Mouse (Mus musculus): ENCODE data around the gene Spc25. TPM values are rescaled to one million over a fixed set of nuclear protein-coding genes. Genes with fewer than 3 reads are reported as not detected.

The Spc25 gene
- total and polyA plus RNA-seq, 2 experiments from 2014 or later = 8.7 to 12.9 TPM

DNA sequence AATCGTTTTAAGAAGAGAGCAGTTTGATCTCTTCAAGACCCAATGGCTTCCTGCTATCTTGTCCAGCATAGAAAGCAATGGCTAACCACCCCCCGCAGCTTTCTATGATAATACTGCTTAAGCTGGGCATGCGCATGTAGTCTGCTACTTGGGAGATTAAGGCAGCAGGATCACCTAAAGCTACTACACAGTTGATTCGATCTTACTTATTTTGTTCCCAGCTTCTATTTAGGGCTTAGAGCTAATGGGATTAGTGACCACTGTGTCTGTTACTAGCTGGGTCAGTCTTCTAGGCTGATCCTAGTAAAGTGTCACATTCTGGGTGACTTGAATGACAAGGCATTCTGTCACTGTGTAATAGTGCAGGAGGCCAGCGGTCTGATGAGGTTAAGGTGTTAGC, 55.2 kb downstream of the Spc25 start:
- no peaks in the 10 kb centered on the region for H3K36me3 ChIP-seq (ENCODE audit: insufficient read depth, low read length)
- H3K4me3 ChIP-seq (ENCODE audit: low read depth, low read length) = no peak overlapping the region
- TF ChIP-seq CTCF (IDR thresholded peaks at IDR 0.05) = no peak
- ATAC-seq (ENCODE audit: low FRiP score) = no peak
- no peak overlapping the region for H3K4me2 ChIP-seq (ENCODE audit: low read depth, low read length, poor library complexity, severe bottlenecking)
- H3K27me3 ChIP-seq (ENCODE audit: insufficient read depth, low read length) = no peaks in the 10 kb centered on the region
- no peak overlapping the region for H3K27ac ChIP-seq (ENCODE audit: low read depth, low read length)
- no peak for DNase-seq (ENCODE audit: low spot score)
- H3K9me3 ChIP-seq (ENCODE audit: low read length) = no peaks in the 10 kb centered on the region
- no peaks in the 10 kb centered on the region for H3K4me1 ChIP-seq (ENCODE audit: insufficient read depth, low read length)
- H3K9ac ChIP-seq (replicated peaks; ENCODE audit: low read length, poor library complexity, severe bottlenecking) = no peak overlapping the region
- WGBS = 28% methylated on average over 5 of the region's 5 CpGs

DNA sequence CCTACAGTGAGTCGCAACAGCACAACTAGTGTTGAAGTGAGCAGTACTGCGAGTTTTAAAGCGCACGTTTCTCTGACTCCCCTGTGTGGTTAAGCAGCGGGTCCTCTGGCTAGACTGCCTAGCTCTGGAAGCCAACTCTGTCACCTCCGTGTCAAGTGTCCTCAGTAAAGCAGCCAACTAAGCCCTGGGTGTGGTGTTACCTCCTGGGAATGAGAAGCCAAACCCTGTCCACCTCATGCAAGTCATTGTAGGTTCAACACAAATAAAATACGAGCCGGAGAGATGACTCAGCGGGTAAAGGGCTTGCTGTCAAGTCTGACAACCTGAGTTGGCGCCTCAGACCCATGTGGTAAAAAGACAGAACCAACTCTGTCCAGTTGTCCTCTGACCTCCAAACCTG, 56.8 kb downstream of the Spc25 start:
- Histone ChIP-seq H3K9ac (replicated peaks; ENCODE audit: low read length, poor library complexity, severe bottlenecking) (no peak overlapping the region), H3K27ac (ENCODE audit: low read depth, low read length) (no peak overlapping the region), H3K4me2 (ENCODE audit: low read depth, low read length, poor library complexity, severe bottlenecking) (no peak overlapping the region), H3K4me3 (ENCODE audit: low read depth, low read length) (no peak overlapping the region), H3K4me1 (ENCODE audit: insufficient read depth, low read length) (no peaks in the 10 kb centered on the region), H3K9me3 (ENCODE audit: low read length) (no peaks in the 10 kb centered on the region), H3K27me3 (ENCODE audit: insufficient read depth, low read length) (no peaks in the 10 kb centered on the region), H3K36me3 (ENCODE audit: insufficient read depth, low read length) (no peaks in the 10 kb centered on the region)
- DNase-seq (ENCODE audit: low spot score) = no peak
- no peak for TF ChIP-seq CTCF (IDR thresholded peaks at IDR 0.05)
- 92% methylated on average over 10 of the region's 10 CpGs for WGBS
- no peak for ATAC-seq (ENCODE audit: low FRiP score)

DNA sequence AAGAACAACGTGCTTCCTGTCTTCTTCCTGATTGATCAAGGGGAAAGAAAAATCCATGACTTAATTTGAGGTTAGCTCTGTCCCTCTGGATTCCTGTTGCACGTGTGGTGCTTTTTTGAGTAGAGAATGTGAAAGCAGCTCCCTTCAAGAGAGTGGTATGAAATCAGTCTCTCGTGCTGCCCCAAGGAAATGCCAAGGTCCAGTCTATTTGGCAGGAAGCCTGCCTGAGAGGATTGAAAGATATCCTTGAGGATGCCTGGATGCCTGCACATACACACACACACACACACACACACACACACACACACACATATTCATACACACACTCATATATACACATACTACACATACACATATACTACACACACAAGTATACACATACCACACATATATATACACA, 57.3 kb downstream of the Spc25 start:
- no peaks in the 10 kb centered on the region for H3K4me1 ChIP-seq (ENCODE audit: insufficient read depth, low read length)
- no peak for ATAC-seq (ENCODE audit: low FRiP score)

More for the DNA sequence above, 57.3 kb downstream of the Spc25 start:
- WGBS = 51% methylated on average over 3 of the region's 3 CpGs
- H3K27ac ChIP-seq (ENCODE audit: low read depth, low read length) = no peak overlapping the region
- no peaks in the 10 kb centered on the region for H3K27me3 ChIP-seq (ENCODE audit: insufficient read depth, low read length)
- no peak overlapping the region for H3K9ac ChIP-seq (replicated peaks; ENCODE audit: low read length, poor library complexity, severe bottlenecking)
- no peak overlapping the region for H3K4me2 ChIP-seq (ENCODE audit: low read depth, low read length, poor library complexity, severe bottlenecking)
- H3K36me3 ChIP-seq (ENCODE audit: insufficient read depth, low read length) = no peaks in the 10 kb centered on the region
- TF ChIP-seq CTCF (IDR thresholded peaks at IDR 0.05) = no peak
- no peaks in the 10 kb centered on the region for H3K9me3 ChIP-seq (ENCODE audit: low read length)
- no peak for DNase-seq (ENCODE audit: low spot score)
- H3K4me3 ChIP-seq (ENCODE audit: low read depth, low read length) = no peak overlapping the region

Other genes starting within 250 kb of the Spc25 start
- gene Nostrin, start 70.4 kb downstream of the Spc25 start, total RNA-seq (2014; rRNA removed) = 3.5 and 6.1 TPM in 2 replicates
- gene Nostrin, start 70.4 kb downstream of the Spc25 start, polyA plus RNA-seq (2015; fragmentation: Nextera tagmentation; extraction: Ambion mirVana) = 2.2 and 2.3 TPM in 2 replicates
- 0.24 TPM in 1 of 2 replicates, not detected in the other for gene G6pc2, start 4.9 kb upstream of the Spc25 start, total RNA-seq (2014; rRNA removed)
- 0.17 TPM in 1 of 2 replicates, not detected in the other for gene G6pc2, start 4.9 kb upstream of the Spc25 start, polyA plus RNA-seq (2015; fragmentation: Nextera tagmentation; extraction: Ambion mirVana)
- gene Abcb11, start 136.4 kb upstream of the Spc25 start, total RNA-seq (2014; rRNA removed) = 0.05 TPM in 1 of 2 replicates, not detected in the other
- not detected in 2 replicates for gene Abcb11, start 136.4 kb upstream of the Spc25 start, polyA plus RNA-seq (2015; fragmentation: Nextera tagmentation; extraction: Ambion mirVana)
- not detected in 2 replicates for gene Dhrs9, start 174.3 kb upstream of the Spc25 start, total RNA-seq (2014; rRNA removed)
- not detected in 2 replicates for gene Dhrs9, start 174.3 kb upstream of the Spc25 start, polyA plus RNA-seq (2015; fragmentation: Nextera tagmentation; extraction: Ambion mirVana)

Data from midbrain, postnatal 0 days (tissue).